16 mouse cellular contexts compared by ENCODE assay signal in the genomic region with DNA sequence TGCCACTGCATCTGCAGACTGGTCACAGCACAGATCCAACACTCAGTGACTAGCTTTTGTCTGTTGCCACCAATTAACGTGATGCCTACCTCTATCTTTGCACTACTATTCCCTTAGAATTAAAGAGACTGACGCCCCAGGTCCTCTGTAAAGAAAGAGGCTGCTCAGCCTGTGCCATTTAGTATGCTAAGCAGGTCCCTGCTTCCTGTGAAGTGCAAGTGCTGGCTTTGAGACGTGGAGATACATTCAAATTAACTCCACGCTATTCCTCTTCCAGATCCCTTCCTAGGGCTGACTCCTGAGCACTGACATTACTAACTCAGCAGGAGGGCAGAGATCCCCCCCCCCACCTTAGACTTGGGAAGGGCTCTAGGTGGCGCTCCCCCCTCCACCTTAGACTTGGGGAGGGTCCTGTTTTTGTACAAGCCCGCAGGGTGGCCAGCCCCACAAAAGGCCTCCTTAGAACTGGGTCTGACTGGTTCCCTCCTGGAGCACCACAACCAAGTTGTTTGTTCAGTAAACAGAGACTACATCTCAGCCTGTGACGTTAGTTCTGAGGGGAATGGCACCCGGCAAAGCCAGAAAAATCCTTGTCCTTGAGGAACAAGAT.
A peak's percentile ranks its signal among the peaks of the same experiment; 100 is the strongest.
DNase-seq lines count a peak whose midpoint lies in the region; ATAC-seq lines count a peak whose summit lies in the region.
"Had no signal": no experiment of that assay in that cellular context is flagged by ENCODE, and none has a peak within 500 bp of the region (broad histone marks: within the 10 kb centered on the region; RNA-seq: fewer than 3 reads in every experiment).

No protein-coding gene starts in this region.

- no peak overlapping the region for H3K9ac ChIP-seq in forebrain, embryonic 11.5 days (ENCODE audit: low read length)
- H3K9ac ChIP-seq in hindbrain, embryonic 11.5 days (ENCODE audit: low read depth, low read length), result no peak overlapping the region
- no peak overlapping the region for H3K9ac ChIP-seq in midbrain, embryonic 12.5 days (replicated peaks)
- H3K9ac ChIP-seq in neural tube, embryonic 15.5 days (replicated peaks), result no peak overlapping the region
- H3K9ac ChIP-seq: heart, embryonic 15.5 days; liver, embryonic 13.5 days had no signal

- peak; percentile 61 for DNase-seq in forebrain, embryonic 11.5 days (ENCODE audit: low spot score)
- DNase-seq in hindbrain, embryonic 11.5 days (ENCODE audit: low spot score), result no peak
- DNase-seq in left cerebral cortex, adult 11 months (ENCODE audit: low spot score), result no peak
- DNase-seq in cerebellum, adult 11-12 months, result no peak
- no peak for DNase-seq in kidney, adult 9 months
- DNase-seq: adrenal gland, postnatal 25 days; cerebellum, postnatal 10 days; liver, embryonic 13.5 days had no signal

- H3K9me3 ChIP-seq in forebrain, embryonic 11.5 days (ENCODE audit: control insufficient read depth, low read length), result no peaks in the 10 kb centered on the region
- no peaks in the 10 kb centered on the region for H3K9me3 ChIP-seq in hindbrain, embryonic 11.5 days (ENCODE audit: control insufficient read depth, low read length)
- no peaks in the 10 kb centered on the region for H3K9me3 ChIP-seq in midbrain, embryonic 12.5 days
- H3K9me3 ChIP-seq in neural tube, embryonic 15.5 days (replicated peaks), result no peaks in the 10 kb centered on the region
- H3K9me3 ChIP-seq: heart, embryonic 15.5 days; liver, embryonic 13.5 days had no signal

- H3K4me2 ChIP-seq in forebrain, embryonic 11.5 days (ENCODE audit: low read depth, low read length, severe bottlenecking), result no peak overlapping the region
- H3K4me2 ChIP-seq in hindbrain, embryonic 11.5 days (replicated peaks; ENCODE audit: low read depth, low read length), result no peak overlapping the region
- no peak overlapping the region; the same call in 1 of the 2 replicates for H3K4me2 ChIP-seq in midbrain, embryonic 12.5 days (replicated peaks)
- H3K4me2 ChIP-seq in neural tube, embryonic 15.5 days, result no peak overlapping the region
- H3K4me2 ChIP-seq: heart, embryonic 15.5 days; liver, embryonic 13.5 days had no signal

- H3K4me3 ChIP-seq in forebrain, embryonic 11.5 days (ENCODE audit: low read depth, low read length), result no peak overlapping the region
- H3K4me3 ChIP-seq in hindbrain, embryonic 11.5 days (ENCODE audit: low read depth, low read length), result no peak overlapping the region
- no peak overlapping the region for H3K4me3 ChIP-seq in midbrain, embryonic 12.5 days
- H3K4me3 ChIP-seq in neural tube, embryonic 15.5 days (replicated peaks), result no peak overlapping the region
- H3K4me3 ChIP-seq: erythroblast, embryonic 14.5 days; heart, embryonic 15.5 days; liver, embryonic 13.5 days had no signal

- WGBS in forebrain, embryonic 11.5 days, result 15% methylated on average over 8 of the region's 8 CpGs
- 14% methylated on average over 8 of the region's 8 CpGs for WGBS in hindbrain, embryonic 11.5 days
- WGBS in midbrain, embryonic 12.5 days, result 16% methylated on average over 8 of the region's 8 CpGs
- WGBS in neural tube, embryonic 15.5 days, result 16% methylated on average over 8 of the region's 8 CpGs

- H3K36me3 ChIP-seq in forebrain, embryonic 11.5 days (ENCODE audit: control insufficient read depth, insufficient read depth, low read length), result no peaks in the 10 kb centered on the region
- H3K36me3 ChIP-seq in hindbrain, embryonic 11.5 days (ENCODE audit: control insufficient read depth, insufficient read depth, low read length), result no peaks in the 10 kb centered on the region
- H3K36me3 ChIP-seq in midbrain, embryonic 12.5 days, result no peaks in the 10 kb centered on the region
- H3K36me3 ChIP-seq in neural tube, embryonic 15.5 days, result no peaks in the 10 kb centered on the region
- H3K36me3 ChIP-seq: heart, embryonic 15.5 days; liver, embryonic 13.5 days had no signal

- ATAC-seq in forebrain, embryonic 11.5 days (replicated peaks; ENCODE audit: low FRiP score), result peak; percentile 82
- peak; percentile 59; the same call in 1 of the 2 replicates for ATAC-seq in hindbrain, embryonic 11.5 days (ENCODE audit: low FRiP score)
- ATAC-seq in midbrain, embryonic 12.5 days (ENCODE audit: low FRiP score, low read depth), result peak; percentile 56
- peak; percentile 74 for ATAC-seq in neural tube, embryonic 15.5 days (ENCODE audit: low FRiP score)
- ATAC-seq: activated CD4-positive, CD25-positive, alpha-beta regulatory T cell, adult 4 months; CD4-positive, CD25-positive, alpha-beta regulatory T cell, adult 4 months; lung, postnatal 0 days had no signal

- peaks cover 12% of the 10 kb centered on the region for H3K4me1 ChIP-seq in forebrain, embryonic 11.5 days (replicated peaks; ENCODE audit: control insufficient read depth, insufficient read depth, low read length)
- peaks cover 9% of the 10 kb centered on the region for H3K4me1 ChIP-seq in hindbrain, embryonic 11.5 days (replicated peaks; ENCODE audit: control insufficient read depth, insufficient read depth, low read length)
- peaks cover 53% of the 10 kb centered on the region for H3K4me1 ChIP-seq in midbrain, embryonic 12.5 days
- H3K4me1 ChIP-seq in neural tube, embryonic 15.5 days, result peaks cover 35% of the 10 kb centered on the region
- H3K4me1 ChIP-seq: heart, embryonic 15.5 days; liver, embryonic 13.5 days had no signal

- peaks cover 2% of the 10 kb centered on the region; the same call in 1 of the 2 replicates for H3K27me3 ChIP-seq in forebrain, embryonic 11.5 days (ENCODE audit: control insufficient read depth, insufficient read depth, low read length)
- H3K27me3 ChIP-seq in hindbrain, embryonic 11.5 days (ENCODE audit: control insufficient read depth, insufficient read depth, low read length), result no peaks in the 10 kb centered on the region
- H3K27me3 ChIP-seq in midbrain, embryonic 12.5 days, result peaks cover 6% of the 10 kb centered on the region; the same call in 1 of the 2 replicates
- peaks cover 5% of the 10 kb centered on the region for H3K27me3 ChIP-seq in neural tube, embryonic 15.5 days (replicated peaks)
- H3K27me3 ChIP-seq: liver, embryonic 13.5 days had no signal

- peak overlapping the region; percentile 46 for H3K27ac ChIP-seq in forebrain, embryonic 11.5 days (ENCODE audit: low read depth, low read length)
- H3K27ac ChIP-seq in hindbrain, embryonic 11.5 days (ENCODE audit: low read depth, low read length), result peak overlapping the region; percentile 11; the same call in 1 of the 2 replicates
- peak overlapping the region; percentile 61 for H3K27ac ChIP-seq in midbrain, embryonic 12.5 days (replicated peaks)
- H3K27ac ChIP-seq in neural tube, embryonic 15.5 days (replicated peaks), result peak overlapping the region; percentile 29; the same call in 1 of the 2 replicates
- H3K27ac ChIP-seq: heart, embryonic 15.5 days; kidney, postnatal 0 days; liver, embryonic 13.5 days had no signal

Comparison
In these comparisons a context has a peak if more than half of its experiments do, and no peak if none do; other contexts are left out.
1. H3K27ac ChIP-seq: peak in every context shown above with its lines; median percentile 61 in midbrain, embryonic 12.5 days; 46 in forebrain, embryonic 11.5 days; 29 in neural tube, embryonic 15.5 days; 11 in hindbrain, embryonic 11.5 days.